Mouse (Mus musculus) spleen, adult 2 months (tissue): ENCODE measurements around the gene Rtl5. TPM values are rescaled to one million over a fixed set of nuclear protein-coding genes. Genes with fewer than 3 reads are reported as not detected.

Experiments
- DNase-seq, 2 experiments: peaks; one replicate each; pipeline versions ENCODE4 v3.0.0 to v3.0.0-alpha.2; 2012 to 2021; ENCODE audit warnings: low spot score in 2 of 2, low read depth in 1 of 2
- H3K27ac ChIP-seq: fragments of 200-500 bp; 2 replicates; pipeline ENCODE4 v1.5.1; 2012; ENCODE audit warnings: low read length, inconsistent platforms; ENCODE audit not compliant: insufficient read depth
- H3K27me3 ChIP-seq: fragments of 200-500 bp; 2 replicates; pipeline ENCODE4 v1.6.1; 2012; ENCODE audit warnings: mild to moderate bottlenecking, moderate library complexity, low read length, inconsistent platforms; ENCODE audit not compliant: control insufficient read depth, insufficient read depth
- H3K36me3 ChIP-seq: fragments of 200-500 bp; 2 replicates; pipeline ENCODE4 v1.6.1; 2012; ENCODE audit warnings: mild to moderate bottlenecking, low read length, inconsistent platforms; ENCODE audit not compliant: control insufficient read depth, insufficient read depth
- H3K4me1 ChIP-seq: fragments of 200-500 bp; 2 replicates; pipeline ENCODE4 v1.6.1; 2011; ENCODE audit warnings: inconsistent platforms; ENCODE audit not compliant: control insufficient read depth, insufficient read depth, insufficient read length
- H3K4me3 ChIP-seq: fragments of 200-500 bp; 2 replicates; pipeline ENCODE4 v1.5.1; 2011; ENCODE audit warnings: mild to moderate bottlenecking, inconsistent platforms; ENCODE audit not compliant: insufficient read depth, insufficient read length; ENCODE audit errors: extremely low read depth
- CTCF ChIP-seq: fragments of 200-500 bp; IDR thresholded peaks from 2 replicates; pipeline ENCODE4 v1.5.1; 2011; ENCODE audit warnings: mild to moderate bottlenecking, inconsistent platforms; ENCODE audit not compliant: insufficient read depth, insufficient read length, insufficient replicate concordance; ENCODE audit errors: extremely low read depth
- POLR2A ChIP-seq: fragments of 200-500 bp; IDR thresholded peaks from 2 replicates; pipeline ENCODE4 v1.6.1; 2011; ENCODE audit warnings: low read depth, low read length, inconsistent platforms
- WGBS: fragments of 180-500 bp; shearing (Covaris S2); methylation state at CpG from one replicate; pipeline ENCODE4 v1.1.7; 2018; 5-methylcytosine and 5-hydroxymethylcytosine counted together
- polyA plus RNA-seq: library from polyadenylated mRNA; depleted of rRNA; stranded (reverse); fragments of >200 nt; gene quantifications from 2 replicates; pipeline ENCODE4 v1.2.3, GENCODE M21; 2012

Gene Rtl5
- polyA plus RNA-seq, 1 experiment, result 4.1 TPM

DNA sequence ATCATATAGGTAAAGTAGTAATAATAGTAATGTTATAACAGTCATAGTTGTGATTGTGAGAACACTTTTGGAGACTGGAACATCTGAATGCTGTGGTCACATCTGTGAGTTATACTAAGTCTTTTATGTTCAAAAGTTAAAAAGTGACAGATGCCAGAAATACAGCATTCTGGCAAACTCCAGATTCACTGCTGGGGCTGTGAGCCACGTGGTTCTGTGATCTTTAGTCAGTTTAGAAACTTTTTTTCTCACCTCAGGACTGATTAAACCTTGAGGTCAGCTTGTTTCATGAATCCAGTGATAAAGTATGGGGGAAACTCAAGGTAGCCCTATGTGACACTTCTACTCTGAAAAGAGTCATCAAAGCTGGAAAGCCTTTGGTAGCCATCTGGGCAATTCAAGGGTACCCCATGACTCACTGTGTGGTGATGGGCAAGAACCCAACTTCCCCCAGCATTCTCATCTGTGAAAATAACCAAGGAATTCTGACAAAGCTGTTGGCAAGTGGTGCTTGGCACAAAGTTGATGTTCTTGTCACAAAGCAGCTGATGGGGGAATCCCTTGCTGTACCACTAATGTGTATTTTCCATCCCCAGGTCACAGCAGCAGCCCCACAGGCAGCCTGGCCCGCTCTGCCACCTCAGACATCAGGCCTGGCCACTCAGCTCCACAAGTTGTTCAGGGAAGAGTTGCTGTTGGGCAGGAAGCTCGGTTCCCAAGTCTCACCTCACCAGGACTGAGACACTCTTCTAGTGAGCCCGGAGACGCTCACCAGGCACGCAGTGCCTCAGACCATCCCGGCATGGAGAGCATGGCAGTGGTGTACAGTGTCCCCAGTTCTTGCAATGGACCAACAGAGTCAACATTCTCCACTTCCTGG, 6.0 kb upstream of the Rtl5 start:
- Histone ChIP-seq H3K4me3 (no peak overlapping the region), H3K27ac (no peak overlapping the region), H3K36me3 (no peaks in the 10 kb centered on the region), H3K27me3 (no peaks in the 10 kb centered on the region), H3K4me1 (peaks cover 2% of the 10 kb centered on the region; the same call in 1 of the 2 replicates)
- 80% methylated on average over 7 of the region's 7 CpGs for WGBS
- DNase-seq, result no peak
- TF ChIP-seq POLR2A, result no peak
- TF ChIP-seq CTCF, result no peak

DNA sequence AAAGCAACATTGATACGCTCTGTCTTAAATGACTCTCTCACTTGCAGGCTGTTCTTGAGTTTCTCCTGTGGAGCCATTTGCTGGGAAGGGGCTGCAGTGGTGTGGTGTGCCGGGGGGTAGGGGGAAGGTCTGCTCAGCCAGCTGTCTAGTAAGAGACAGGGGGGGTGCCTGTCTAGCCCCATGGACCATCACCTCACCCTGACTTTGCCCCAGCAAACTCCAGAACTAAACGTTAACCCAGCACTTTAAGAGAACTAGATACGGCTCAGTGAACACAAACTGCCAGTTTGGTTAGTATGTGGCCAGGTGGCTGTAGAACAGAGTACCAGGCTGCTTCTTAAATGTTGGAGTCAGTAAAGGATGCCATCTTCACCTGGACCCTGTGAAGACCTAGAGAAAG, 4.1 kb upstream of the Rtl5 start:
- DNase-seq, result no peak
- Histone ChIP-seq H3K27me3 (no peaks in the 10 kb centered on the region), H3K27ac (no peak overlapping the region), H3K36me3 (no peaks in the 10 kb centered on the region), H3K4me3 (no peak overlapping the region), H3K4me1 (peaks cover 2% of the 10 kb centered on the region)
- WGBS, result 55% methylated on average over 4 of the region's 4 CpGs
- no peak for TF ChIP-seq POLR2A
- no peak for TF ChIP-seq CTCF

DNA sequence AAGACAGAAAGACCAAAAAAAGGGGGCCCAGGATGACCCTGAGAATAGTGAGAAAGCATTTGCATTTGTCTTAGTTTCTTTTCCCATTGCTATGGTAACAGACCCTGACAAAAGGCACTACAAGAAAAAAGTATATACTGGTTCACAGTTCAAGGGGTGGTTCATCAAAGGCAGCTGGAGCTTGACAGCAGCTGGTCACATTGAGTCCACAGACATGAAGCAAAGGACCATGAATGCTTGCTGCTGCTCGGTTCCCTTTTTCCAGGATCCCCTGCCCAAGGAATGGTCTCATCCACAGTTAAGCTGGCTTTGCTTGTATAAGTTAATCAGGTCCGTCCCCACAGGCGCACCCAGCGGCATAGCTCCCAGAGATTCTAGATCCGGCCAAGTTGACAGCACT, 3.3 kb upstream of the Rtl5 start:
- Histone ChIP-seq H3K27ac (peak overlapping the region; percentile 38; the same call in 1 of the 2 replicates), H3K36me3 (no peaks in the 10 kb centered on the region), H3K4me3 (no peak overlapping the region), H3K4me1 (peaks cover 2% of the 10 kb centered on the region), H3K27me3 (no peaks in the 10 kb centered on the region)
- no peak for DNase-seq
- 78% methylated on average over 5 of the region's 5 CpGs for WGBS
- TF ChIP-seq CTCF, result no peak
- no peak for TF ChIP-seq POLR2A

DNA sequence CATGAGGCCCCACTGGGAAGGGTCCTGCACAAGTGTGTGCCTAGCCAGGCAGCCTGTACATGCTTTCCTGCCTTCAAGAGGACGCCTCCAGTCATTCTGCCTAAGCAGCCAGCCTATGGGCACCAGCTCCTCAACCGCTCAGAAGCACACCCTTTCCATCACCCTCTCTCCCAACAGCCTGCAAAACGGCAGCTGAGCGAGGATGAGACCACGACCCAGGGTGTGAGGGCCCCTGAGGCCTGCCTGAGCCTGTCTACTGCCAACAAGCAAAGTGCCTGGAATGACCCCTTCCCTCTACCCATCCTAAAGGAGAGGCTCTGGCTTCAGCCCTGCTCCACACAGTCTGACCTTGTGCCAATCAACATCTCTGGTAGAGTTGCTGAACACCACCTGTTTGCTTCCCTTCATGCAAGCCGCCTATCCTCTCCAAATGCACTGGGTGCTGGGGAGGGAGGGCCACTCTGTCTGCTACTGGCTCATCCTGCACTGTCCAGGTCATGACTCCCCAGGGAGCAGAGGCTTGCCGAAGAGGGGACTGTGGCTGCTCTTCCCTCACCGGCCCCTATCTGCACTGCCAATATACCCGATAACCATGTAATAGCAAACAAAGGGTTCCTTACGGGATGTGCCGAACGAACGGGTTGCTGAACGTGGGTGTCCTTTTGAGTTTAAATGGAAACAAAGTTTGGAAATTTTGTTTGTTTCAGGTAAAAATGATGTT, 2.7 kb upstream of the Rtl5 start:
- H3K27ac ChIP-seq, result no peak overlapping the region
- 88% methylated on average over 14 of the region's 14 CpGs for WGBS
- no peaks in the 10 kb centered on the region for H3K36me3 ChIP-seq
- H3K4me3 ChIP-seq, result no peak overlapping the region
- peaks cover 2% of the 10 kb centered on the region for H3K4me1 ChIP-seq
- no peaks in the 10 kb centered on the region for H3K27me3 ChIP-seq
- TF ChIP-seq CTCF, result no peak
- no peak for TF ChIP-seq POLR2A
- DNase-seq, result no peak

DNA sequence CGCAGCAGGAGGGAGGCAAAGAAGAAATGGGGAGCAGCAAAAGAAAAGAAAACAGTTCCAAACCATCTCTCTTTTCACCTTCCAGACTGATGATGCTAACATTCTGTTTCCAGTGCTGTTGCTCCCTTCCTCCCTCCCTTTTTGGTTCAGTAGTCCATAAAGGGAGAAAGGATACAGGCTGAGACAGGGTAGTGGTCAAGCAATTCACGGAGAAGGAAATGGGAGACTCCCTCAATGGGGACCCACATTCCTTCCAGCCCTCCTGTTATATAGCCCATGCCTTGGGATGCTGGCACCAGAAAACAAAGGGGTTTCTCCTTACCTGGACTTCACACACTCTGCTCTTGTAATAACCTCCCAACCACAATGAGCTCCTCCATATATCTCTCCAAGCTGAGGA, 413 bp upstream of the Rtl5 start:
- H3K4me3 ChIP-seq, result peak overlapping the region; percentile 57; the same call in 1 of the 2 replicates
- H3K27me3 ChIP-seq, result no peaks in the 10 kb centered on the region
- no peak for TF ChIP-seq CTCF
- no peak for TF ChIP-seq POLR2A
- no peak for DNase-seq
- H3K4me1 ChIP-seq, result peaks cover 2% of the 10 kb centered on the region
- H3K27ac ChIP-seq, result no peak overlapping the region
- H3K36me3 ChIP-seq, result no peaks in the 10 kb centered on the region
- WGBS, result 28% methylated on average over 2 of the region's 2 CpGs

DNA sequence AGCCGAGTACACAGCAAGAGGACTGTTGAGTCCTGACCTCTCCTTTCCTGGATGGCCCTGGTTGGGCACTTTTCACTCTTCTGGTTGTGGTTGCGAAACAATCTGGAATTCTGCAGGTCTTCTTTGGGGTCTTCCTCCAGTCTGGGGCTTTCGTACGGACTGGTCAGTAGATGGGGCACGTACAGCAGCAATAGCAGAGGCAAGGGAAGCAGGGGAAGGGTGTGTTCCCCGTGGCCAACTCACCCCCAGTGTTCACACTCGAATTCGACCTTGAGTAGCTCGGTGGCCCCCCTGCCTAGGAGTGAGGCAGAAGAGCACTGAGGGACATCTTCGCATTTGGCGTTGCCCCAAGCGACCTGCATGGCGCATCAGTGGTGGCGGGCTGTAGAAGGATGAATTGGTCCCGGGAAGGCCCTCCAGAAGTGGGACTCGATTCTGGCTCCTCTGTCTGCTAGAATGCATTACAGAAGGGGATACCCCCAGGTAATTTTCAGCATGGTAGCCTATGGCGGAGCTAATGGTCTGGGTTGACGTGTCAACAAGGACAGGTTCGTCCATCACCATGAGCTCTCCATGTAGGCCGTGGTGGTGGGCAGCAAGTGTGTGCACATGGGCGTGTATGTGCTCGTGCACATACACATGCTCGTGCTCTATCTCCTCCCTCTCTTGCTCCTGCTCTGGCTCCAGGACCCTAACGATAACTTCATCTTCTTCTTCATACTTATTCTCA, 2.1 kb downstream of the Rtl5 start:
- no peak for DNase-seq
- 87% methylated on average over 24 of the region's 24 CpGs for WGBS

More for the DNA sequence above, 2.1 kb downstream of the Rtl5 start:
- H3K4me3 ChIP-seq, result no peak overlapping the region
- H3K4me1 ChIP-seq, result peaks cover 5% of the 10 kb centered on the region
- no peaks in the 10 kb centered on the region for H3K36me3 ChIP-seq
- no peaks in the 10 kb centered on the region for H3K27me3 ChIP-seq
- no peak overlapping the region for H3K27ac ChIP-seq
- TF ChIP-seq CTCF (no peak), POLR2A (no peak)
